Mouse (Mus musculus) kidney, embryonic 15.5 days (tissue): ENCODE data around the gene Sprr2j-ps. TPM values are rescaled to one million over a fixed set of nuclear protein-coding genes. Genes with fewer than 3 reads are reported as not detected.

Source experiments
- ATAC-seq: fragments of 200-750 bp; cut with Nextera tagmentation; replicated peaks from 2 replicates; pipeline ENCODE4 v1.8.0; 2017; ENCODE audit warnings: moderate TSS enrichment; ENCODE audit not compliant: low FRiP score
- H3K27ac ChIP-seq: fragments of 300-500 bp; sonication (generic); 2 replicates; pipeline ENCODE4 v1.5.1; 2015; ENCODE audit warnings: mild to moderate bottlenecking, inconsistent platforms
- H3K27me3 ChIP-seq: fragments of 300-500 bp; sonication (generic); 2 replicates; pipeline ENCODE4 v1.6.1; 2015; ENCODE audit warnings: inconsistent platforms
- H3K36me3 ChIP-seq: fragments of 300-500 bp; sonication (generic); 2 replicates; pipeline ENCODE4 v1.6.1; 2015; ENCODE audit warnings: inconsistent platforms
- H3K4me1 ChIP-seq: fragments of 300-500 bp; sonication (generic); 2 replicates; pipeline ENCODE4 v1.6.1; 2015; ENCODE audit warnings: inconsistent platforms
- H3K4me2 ChIP-seq: fragments of 300-500 bp; sonication (generic); 2 replicates; pipeline ENCODE4 v1.6.1; 2015; ENCODE audit warnings: moderate library complexity, mild to moderate bottlenecking, inconsistent platforms
- H3K4me3 ChIP-seq: fragments of 300-500 bp; sonication (generic); replicated peaks from 2 replicates; pipeline ENCODE4 v1.5.1; 2015; ENCODE audit warnings: mild to moderate bottlenecking, inconsistent platforms
- H3K9ac ChIP-seq: fragments of 300-500 bp; sonication (generic); 2 replicates; pipeline ENCODE4 v1.6.1; 2015; ENCODE audit warnings: mild to moderate bottlenecking, inconsistent platforms
- H3K9me3 ChIP-seq: fragments of 300-500 bp; sonication (generic); replicated peaks from 2 replicates; pipeline ENCODE4 v1.6.1; 2016; ENCODE audit warnings: inconsistent platforms
- WGBS: fragments of 180-500 bp; shearing (Covaris S2); methylation state at CpG from one replicate; pipeline ENCODE4 v1.1.7; 2015; ENCODE audit warnings: mixed read lengths; 5-methylcytosine and 5-hydroxymethylcytosine counted together
- polyA plus RNA-seq: library from polyadenylated mRNA; unstranded; fragments of >200 nt; fragmentation: Nextera tagmentation; extraction: Ambion mirVana; gene quantifications from 2 replicates; pipeline ENCODE4 v1.2.1, GENCODE M21; 2015

The Sprr2j-ps gene
- polyA plus RNA-seq, result not detected in 2 replicates

GRCm38 (mm10) chr3:92417782-92418181 lies at the start of gene Sprr2j-ps:
Sprr2j-ps (plus strand) TSS chr3:92418082.
- Histone ChIP-seq H3K36me3 (no peaks in the 10 kb centered on the region), H3K4me1 (no peaks in the 10 kb centered on the region), H3K27ac (no peak within 1 kb of the TSS), H3K9me3 (no peaks in the 10 kb centered on the region), H3K4me2 (no peak within 1 kb of the TSS), H3K27me3 (no peaks in the 10 kb centered on the region), H3K9ac (no peak within 1 kb of the TSS), H3K4me3 (no peak within 1 kb of the TSS)
- ATAC-seq, result no peak
- 86% methylated on average over 2 of the region's 2 CpGs for WGBS

- Histone ChIP-seq H3K27ac (no peak overlapping the region), H3K4me2 (no peak overlapping the region), H3K27me3 (no peaks in the 10 kb centered on the region), H3K36me3 (no peaks in the 10 kb centered on the region), H3K4me1 (no peaks in the 10 kb centered on the region), H3K9ac (no peak overlapping the region), H3K4me3 (no peak overlapping the region), H3K9me3 (no peaks in the 10 kb centered on the region)
- no peak for ATAC-seq
- WGBS, result 80% methylated on average over 2 of the region's 2 CpGs
Measured at GRCm38 (mm10) chr3:92373613-92374012, 44.3 kb upstream of the Sprr2j-ps start.

DNA sequence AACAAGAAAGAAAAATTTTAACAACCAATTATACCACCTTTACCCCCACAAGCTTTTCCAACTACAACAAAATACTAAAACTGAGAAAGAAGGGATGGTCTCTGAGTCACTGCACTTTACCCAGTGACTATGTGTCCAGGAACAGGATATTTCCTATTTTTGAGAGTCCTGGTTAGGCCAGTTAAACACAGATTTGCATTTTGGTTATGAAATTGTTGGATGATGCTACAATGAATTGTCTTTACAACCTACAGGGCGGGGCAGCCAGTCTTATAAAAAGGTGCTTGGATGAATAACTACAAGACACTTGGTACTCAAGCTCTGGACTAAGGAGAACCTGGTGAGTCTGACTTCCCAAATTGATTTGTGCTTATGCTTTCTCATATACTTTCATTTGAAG lies 32.5 kb upstream of the Sprr2j-ps start, which contains the start of gene Sprr2h:
TSS of gene Sprr2h (plus strand) at position 301 of the 400 bp plus-strand sequence.
- H3K9me3 ChIP-seq, result no peaks in the 10 kb centered on the region
- no peak within 1 kb of the TSS for H3K27ac ChIP-seq
- H3K4me1 ChIP-seq, result no peaks in the 10 kb centered on the region
- no peak within 1 kb of the TSS for H3K4me2 ChIP-seq
- 86% methylated on average over 1 of the region's 1 CpGs for WGBS
- H3K4me3 ChIP-seq, result no peak within 1 kb of the TSS
- no peaks in the 10 kb centered on the region for H3K27me3 ChIP-seq
- ATAC-seq, result no peak
- H3K36me3 ChIP-seq, result no peaks in the 10 kb centered on the region
- H3K9ac ChIP-seq, result no peak within 1 kb of the TSS

DNA sequence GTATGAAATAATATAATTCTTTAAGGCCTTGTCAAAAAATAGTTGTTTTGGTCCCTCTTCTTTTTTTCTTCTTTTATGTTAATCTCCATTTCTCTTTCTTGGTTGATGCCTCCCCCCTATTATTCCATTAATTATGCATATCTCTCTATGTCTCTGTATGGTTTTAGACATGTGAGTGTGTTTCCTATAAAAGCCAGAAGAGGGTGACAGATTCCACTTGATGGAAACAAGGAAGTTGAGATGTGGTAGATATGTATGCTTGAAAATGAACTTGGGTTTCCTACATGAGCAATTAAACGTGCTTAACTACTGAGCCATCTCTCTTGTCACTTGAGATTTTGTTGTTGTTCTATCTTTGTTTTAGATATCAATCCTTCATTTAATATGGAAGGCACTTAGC lies 23.6 kb upstream of the Sprr2j-ps start:
- Histone ChIP-seq H3K4me1 (no peaks in the 10 kb centered on the region), H3K4me2 (no peak overlapping the region), H3K36me3 (no peaks in the 10 kb centered on the region), H3K27me3 (no peaks in the 10 kb centered on the region), H3K27ac (no peak overlapping the region), H3K9ac (no peak overlapping the region), H3K9me3 (no peaks in the 10 kb centered on the region), H3K4me3 (no peak overlapping the region)
- no peak for ATAC-seq
- WGBS, result 45% methylated on average over 1 of the region's 1 CpGs

DNA sequence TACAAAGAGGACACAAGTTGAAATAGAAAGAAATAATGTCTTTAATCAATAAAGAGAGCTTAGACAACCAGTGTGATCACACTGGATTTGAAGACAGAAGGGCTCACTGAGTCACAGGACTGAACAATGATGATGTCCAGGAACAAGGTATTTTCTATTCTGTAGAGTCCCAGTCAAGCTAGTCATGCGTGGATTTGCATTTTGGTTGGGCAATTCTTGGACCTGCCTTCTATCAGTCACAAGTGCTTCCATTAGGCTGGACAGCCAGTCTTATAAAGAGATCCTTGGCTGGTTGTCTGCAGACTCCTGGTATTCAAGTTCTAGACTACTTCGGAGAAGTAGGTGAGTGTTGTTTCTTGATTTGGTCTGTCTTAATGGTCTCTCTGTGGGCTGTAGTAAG lies 10.2 kb upstream of the Sprr2j-ps start, which contains the start of gene Sprr2i:
TSS of gene Sprr2i (plus strand) at position 301 of the 400 bp plus-strand sequence.
- no peak within 1 kb of the TSS for H3K9ac ChIP-seq
- no peaks in the 10 kb centered on the region for H3K36me3 ChIP-seq
- no peaks in the 10 kb centered on the region for H3K4me1 ChIP-seq
- H3K27ac ChIP-seq, result no peak within 1 kb of the TSS
- ATAC-seq, result no peak
- WGBS, result 96% methylated on average over 2 of the region's 2 CpGs
- no peaks in the 10 kb centered on the region for H3K9me3 ChIP-seq
- no peak within 1 kb of the TSS for H3K4me3 ChIP-seq
- H3K27me3 ChIP-seq, result no peaks in the 10 kb centered on the region
- H3K4me2 ChIP-seq, result no peak within 1 kb of the TSS

- Histone ChIP-seq H3K4me2 (no peak within 1 kb of the TSS), H3K27me3 (no peaks in the 10 kb centered on the region)
- ATAC-seq, result no peak
Measured at GRCm38 (mm10) chr3:92429323-92429722, 11.4 kb downstream of the Sprr2j-ps start, which contains the start of gene Gm9774. Gm9774 (minus strand) TSS chr3:92429423.

GRCm38 (mm10) chr3:92432282-92432681 lies 14.4 kb downstream of the Sprr2j-ps start, which contains the start of gene Sprr2k:
Sprr2k (plus strand) TSS chr3:92432582.
- 82% methylated on average over 2 of the region's 2 CpGs for WGBS
- Histone ChIP-seq H3K4me2 (no peak within 1 kb of the TSS), H3K27me3 (no peaks in the 10 kb centered on the region), H3K36me3 (no peaks in the 10 kb centered on the region), H3K4me1 (no peaks in the 10 kb centered on the region), H3K9ac (no peak within 1 kb of the TSS), H3K9me3 (no peaks in the 10 kb centered on the region), H3K4me3 (no peak within 1 kb of the TSS), H3K27ac (no peak within 1 kb of the TSS)
- no peak for ATAC-seq

More at GRCm38 (mm10) chr3:92429323-92429722, 11.4 kb downstream of the Sprr2j-ps start, which contains the start of gene Gm9774:
- no peaks in the 10 kb centered on the region for H3K9me3 ChIP-seq
- 94% methylated on average over 6 of the region's 6 CpGs for WGBS
- no peaks in the 10 kb centered on the region for H3K36me3 ChIP-seq
- no peak within 1 kb of the TSS for H3K4me3 ChIP-seq
- H3K9ac ChIP-seq, result no peak within 1 kb of the TSS
- no peaks in the 10 kb centered on the region for H3K4me1 ChIP-seq
- H3K27ac ChIP-seq, result no peak within 1 kb of the TSS

- no peak for ATAC-seq
- 96% methylated on average over 3 of the region's 3 CpGs for WGBS
Measured at GRCm38 (mm10) chr3:92438689-92439088, 20.8 kb downstream of the Sprr2j-ps start, which contains the start of gene Sprr1b. Sprr1b (minus strand) TSS chr3:92438789.

DNA sequence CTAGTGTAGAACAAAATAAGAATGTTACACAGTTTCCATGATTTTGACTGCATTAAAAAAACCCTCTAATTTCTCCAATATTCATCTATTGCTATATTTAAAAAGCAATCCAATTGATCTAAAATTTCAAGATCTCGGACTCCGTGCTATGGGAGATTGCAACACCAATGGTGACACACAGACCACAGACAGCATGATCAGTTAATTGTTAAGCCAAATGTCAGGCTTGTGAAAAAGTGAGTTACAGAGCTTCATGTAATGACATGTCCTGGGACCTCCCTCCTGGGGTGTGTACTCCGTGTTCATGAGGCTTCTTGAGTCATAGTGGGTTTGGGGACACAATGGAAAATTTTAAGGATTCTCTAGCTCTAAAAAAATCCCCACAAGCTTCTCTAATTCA lies 22.3 kb downstream of the Sprr2j-ps start:
- no peak for ATAC-seq
- Histone ChIP-seq H3K4me1 (no peaks in the 10 kb centered on the region), H3K27ac (no peak overlapping the region), H3K9ac (no peak overlapping the region), H3K36me3 (no peaks in the 10 kb centered on the region), H3K27me3 (no peaks in the 10 kb centered on the region), H3K4me2 (no peak overlapping the region), H3K9me3 (no peaks in the 10 kb centered on the region), H3K4me3 (no peak overlapping the region)
- 87% methylated on average over 3 of the region's 3 CpGs for WGBS

More at GRCm38 (mm10) chr3:92438689-92439088, 20.8 kb downstream of the Sprr2j-ps start, which contains the start of gene Sprr1b:
- no peak within 1 kb of the TSS for H3K9ac ChIP-seq
- no peak within 1 kb of the TSS for H3K27ac ChIP-seq
- no peak within 1 kb of the TSS for H3K4me2 ChIP-seq
- no peaks in the 10 kb centered on the region for H3K36me3 ChIP-seq
- H3K4me3 ChIP-seq, result no peak within 1 kb of the TSS
- H3K4me1 ChIP-seq, result no peaks in the 10 kb centered on the region
- no peaks in the 10 kb centered on the region for H3K9me3 ChIP-seq
- H3K27me3 ChIP-seq, result no peaks in the 10 kb centered on the region

- Histone ChIP-seq H3K9ac (no peak overlapping the region), H3K27me3 (no peaks in the 10 kb centered on the region), H3K9me3 (no peaks in the 10 kb centered on the region), H3K4me1 (no peaks in the 10 kb centered on the region), H3K4me2 (no peak overlapping the region), H3K36me3 (no peaks in the 10 kb centered on the region), H3K27ac (no peak overlapping the region), H3K4me3 (no peak overlapping the region)
- WGBS, result 84% methylated on average over 5 of the region's 5 CpGs
- no peak for ATAC-seq
Measured at GRCm38 (mm10) chr3:92455151-92455550, 37.3 kb downstream of the Sprr2j-ps start.

GRCm38 (mm10) chr3:92458620-92459019 lies 40.7 kb downstream of the Sprr2j-ps start, which contains the start of gene Sprr3:
Sprr3 (minus strand) TSS chr3:92458720.
- ATAC-seq, result no peak
- H3K27me3 ChIP-seq, result no peaks in the 10 kb centered on the region
- no peak within 1 kb of the TSS for H3K4me2 ChIP-seq
- no peak within 1 kb of the TSS for H3K4me3 ChIP-seq
- no peak within 1 kb of the TSS for H3K9ac ChIP-seq
- H3K4me1 ChIP-seq, result no peaks in the 10 kb centered on the region
- H3K9me3 ChIP-seq, result no peaks in the 10 kb centered on the region
- 51% methylated on average over 2 of the region's 2 CpGs for WGBS
- H3K27ac ChIP-seq, result no peak within 1 kb of the TSS
- H3K36me3 ChIP-seq, result no peaks in the 10 kb centered on the region

- no peaks in the 10 kb centered on the region for H3K4me1 ChIP-seq
- H3K9me3 ChIP-seq, result no peaks in the 10 kb centered on the region
- no peak overlapping the region for H3K9ac ChIP-seq
- H3K27ac ChIP-seq, result no peak overlapping the region
- H3K36me3 ChIP-seq, result no peaks in the 10 kb centered on the region
- H3K4me3 ChIP-seq, result no peak overlapping the region
- ATAC-seq, result no peak
- H3K4me2 ChIP-seq, result no peak overlapping the region
- H3K27me3 ChIP-seq, result no peaks in the 10 kb centered on the region
- WGBS, result 78% methylated on average over 1 of the region's 1 CpGs
Measured at GRCm38 (mm10) chr3:92466576-92466975, 48.7 kb downstream of the Sprr2j-ps start.

GRCm38 (mm10) chr3:92467424-92467823 lies 49.5 kb downstream of the Sprr2j-ps start:
- Histone ChIP-seq H3K4me3 (no peak overlapping the region), H3K36me3 (no peaks in the 10 kb centered on the region), H3K4me1 (no peaks in the 10 kb centered on the region), H3K27me3 (no peaks in the 10 kb centered on the region), H3K9ac (no peak overlapping the region), H3K9me3 (no peaks in the 10 kb centered on the region), H3K4me2 (no peak overlapping the region), H3K27ac (no peak overlapping the region)
- ATAC-seq, result no peak
